Mouse (Mus musculus) mesoderm, embryonic 11.5 days (tissue): Measurements from ENCODE around the gene Hoxb9.

ENCODE experiments used
- DNase-seq: peaks from one replicate; pipeline ENCODE4 v3.0.0-alpha.2; 2012; ENCODE audit warnings: low read depth, low spot score

Hoxb9 gene

DNA sequence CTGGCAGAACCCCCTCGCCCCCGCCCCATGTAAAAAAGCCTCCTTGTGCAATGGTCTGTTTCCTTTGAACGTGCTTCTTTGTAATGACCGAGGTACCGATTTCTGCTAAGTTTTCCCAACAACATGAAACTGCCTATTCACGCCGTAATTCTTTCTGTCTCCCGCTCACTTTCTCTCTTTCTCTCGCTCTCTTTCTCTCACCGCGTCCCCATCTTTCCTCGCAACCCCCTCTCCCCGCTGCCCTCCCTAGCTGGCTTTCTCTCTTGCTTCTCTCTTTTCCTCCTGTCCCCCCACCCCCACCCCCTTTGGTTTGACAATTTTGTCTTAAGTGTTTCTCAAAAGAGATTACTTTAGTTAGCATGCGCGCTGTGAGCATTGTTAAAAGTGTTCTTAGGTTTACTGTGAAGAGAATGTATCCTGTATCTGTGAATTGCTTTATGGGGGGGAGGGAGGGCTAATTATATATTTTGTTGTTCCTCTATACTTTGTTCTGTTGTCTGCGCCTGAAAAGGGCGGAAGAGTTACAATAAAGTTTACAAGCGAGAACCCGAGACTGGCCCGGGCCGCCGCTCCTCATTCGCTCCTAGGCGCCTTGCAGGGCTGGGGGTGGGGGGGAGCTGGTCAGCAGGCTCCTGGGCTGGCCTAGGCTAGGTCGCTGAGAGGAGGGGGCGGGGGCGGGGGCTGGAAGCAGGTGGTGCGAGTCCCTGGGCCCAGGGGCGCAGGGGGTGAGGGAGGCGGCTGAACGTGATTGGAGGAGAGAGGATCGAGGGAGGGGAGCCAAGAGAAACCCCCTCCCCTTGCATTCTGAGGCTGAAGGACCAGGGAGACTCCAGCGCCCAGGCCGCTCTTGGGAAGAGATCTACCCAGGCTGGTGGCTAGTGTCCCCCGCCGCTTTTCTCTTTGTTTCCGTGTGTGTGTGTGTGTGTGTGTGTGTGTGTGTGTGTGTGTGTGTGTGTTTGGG is 13.8 kb downstream of the Hoxb9 start:
- DNase-seq, result peak; percentile 95

DNA sequence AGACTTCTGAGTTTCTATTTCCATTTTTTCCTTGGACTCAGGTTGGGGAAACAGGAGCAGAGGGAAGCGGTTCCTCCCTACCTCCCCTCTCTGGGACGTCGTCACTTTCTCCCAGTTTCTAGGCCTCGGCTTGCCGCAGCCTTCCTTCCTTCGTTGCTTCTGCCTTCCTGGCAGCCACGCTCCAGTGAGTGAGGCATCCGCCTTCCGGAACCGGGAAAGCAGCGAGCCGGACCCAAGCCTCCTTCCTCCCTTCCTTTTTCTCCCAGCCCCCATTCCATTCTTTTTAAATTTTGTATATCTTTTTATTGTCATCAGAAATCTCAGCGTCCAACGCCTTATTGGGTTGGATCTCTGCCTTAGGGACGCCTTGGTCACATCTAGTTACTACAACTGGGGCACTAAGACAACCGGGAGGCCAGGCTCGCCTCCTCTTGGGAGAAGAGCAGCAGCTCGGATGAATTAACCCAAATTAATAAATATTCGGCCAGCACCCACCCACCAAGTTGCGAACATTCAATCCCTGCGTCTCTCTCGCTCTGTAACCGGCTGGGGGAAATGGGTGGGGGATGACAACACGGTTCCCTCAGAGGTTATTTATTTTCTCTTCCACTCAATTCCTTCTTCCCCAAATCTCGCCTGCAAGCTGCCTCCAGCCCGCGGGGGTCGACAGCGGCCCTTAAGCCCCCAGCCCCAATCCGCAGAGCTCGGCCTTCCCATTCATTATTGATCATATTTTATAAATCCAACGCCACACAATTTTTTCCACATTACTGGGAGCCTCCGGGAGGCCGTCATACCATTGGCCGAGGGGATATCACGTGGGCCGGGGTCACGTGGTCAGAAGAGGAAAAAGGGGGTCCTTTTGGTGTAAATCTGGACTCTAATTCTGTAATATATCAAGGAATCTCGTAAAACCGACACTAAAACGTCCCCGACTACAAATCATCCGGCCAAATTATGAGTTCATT is 14.8 kb downstream of the Hoxb9 start, which contains the start of gene Hoxb7:
Hoxb7 (plus strand) TSS at position 853 of the 968 bp plus-strand sequence.
- DNase-seq, result peak; percentile 88

DNA sequence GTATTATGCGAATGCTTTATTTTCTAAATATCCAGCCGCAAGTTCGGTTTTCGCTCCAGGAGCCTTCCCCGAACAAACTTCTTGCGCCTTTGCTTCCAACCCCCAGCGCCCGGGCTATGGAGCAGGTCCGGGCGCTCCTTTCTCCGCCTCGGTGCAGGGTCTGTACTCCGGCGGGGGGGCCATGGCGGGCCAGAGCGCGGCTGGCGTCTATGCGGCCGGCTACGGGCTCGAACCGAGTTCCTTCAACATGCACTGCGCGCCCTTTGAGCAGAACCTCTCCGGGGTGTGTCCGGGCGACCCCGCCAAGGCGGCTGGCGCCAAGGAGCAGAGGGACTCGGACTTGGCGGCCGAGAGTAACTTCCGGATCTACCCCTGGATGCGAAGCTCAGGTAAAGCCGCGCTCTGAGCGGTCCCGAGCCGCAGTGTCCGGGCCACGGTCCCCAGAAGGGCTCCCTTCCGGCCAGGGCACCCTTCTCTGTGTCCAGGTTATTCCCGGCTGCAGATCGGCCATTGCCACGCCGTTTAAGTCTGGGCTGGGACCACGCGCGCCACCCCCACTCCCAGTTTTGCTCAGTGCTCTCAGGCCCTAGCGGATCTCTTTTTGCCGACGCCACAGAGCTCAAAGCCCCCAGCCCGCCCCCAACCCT is 15.6 kb downstream of the Hoxb9 start:
- no peak for DNase-seq

DNA sequence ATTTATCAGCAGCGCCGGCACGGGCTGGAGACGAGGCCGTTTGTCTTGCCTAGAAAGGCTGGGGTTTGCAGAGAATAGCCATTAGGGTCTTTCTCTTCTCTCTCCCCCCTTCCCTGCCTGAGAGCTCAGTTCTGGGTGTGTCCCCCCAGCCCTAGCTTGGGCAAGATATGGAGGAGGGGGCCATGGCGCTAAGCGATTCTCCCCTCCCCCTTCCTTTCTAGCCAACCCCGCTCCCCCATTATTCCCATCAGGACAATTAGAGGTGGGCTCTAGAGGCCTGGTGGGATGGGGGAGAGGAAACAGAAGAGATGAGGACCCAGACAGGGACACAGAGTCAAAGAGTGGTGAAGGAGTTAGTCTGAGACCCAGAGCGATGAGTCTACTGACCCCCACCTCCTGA is 16.2 kb downstream of the Hoxb9 start:
- DNase-seq, result no peak

DNA sequence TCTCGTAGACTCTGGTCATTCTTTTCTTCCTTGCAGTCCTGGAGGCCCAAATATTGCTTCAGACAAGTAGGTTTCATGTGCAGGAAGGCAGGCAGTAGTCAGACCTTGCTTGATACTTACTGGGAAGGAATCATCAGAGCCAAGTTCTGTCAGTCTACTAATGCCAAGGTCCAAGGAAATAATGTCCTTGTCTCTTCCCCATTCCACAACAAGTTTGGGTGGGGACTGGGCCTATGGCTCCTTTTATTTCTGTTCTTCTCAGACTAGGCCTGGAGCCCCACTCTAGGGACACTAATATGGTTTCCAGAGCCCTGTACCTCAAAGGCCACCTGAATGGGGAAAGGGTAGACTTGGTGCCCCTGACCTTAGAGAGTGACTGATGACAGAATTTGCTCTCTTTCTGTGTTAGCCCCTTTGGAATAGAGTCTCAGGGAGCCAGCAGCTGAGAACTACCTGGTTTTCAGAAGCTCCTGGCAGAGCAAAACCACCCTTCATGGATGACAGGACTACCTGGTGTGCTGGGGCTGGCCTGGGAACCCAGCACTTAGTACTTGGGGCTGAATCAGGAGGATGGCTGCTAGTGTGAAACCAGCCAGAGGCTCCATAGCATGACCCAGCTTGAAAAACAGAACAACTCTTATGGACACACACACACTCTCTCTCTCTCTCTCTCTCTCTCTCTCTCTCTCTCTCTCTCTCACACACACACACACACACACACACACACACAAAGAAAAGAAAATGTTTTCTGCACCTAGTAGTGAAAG is 17.4 kb downstream of the Hoxb9 start:
- DNase-seq, result no peak

DNA sequence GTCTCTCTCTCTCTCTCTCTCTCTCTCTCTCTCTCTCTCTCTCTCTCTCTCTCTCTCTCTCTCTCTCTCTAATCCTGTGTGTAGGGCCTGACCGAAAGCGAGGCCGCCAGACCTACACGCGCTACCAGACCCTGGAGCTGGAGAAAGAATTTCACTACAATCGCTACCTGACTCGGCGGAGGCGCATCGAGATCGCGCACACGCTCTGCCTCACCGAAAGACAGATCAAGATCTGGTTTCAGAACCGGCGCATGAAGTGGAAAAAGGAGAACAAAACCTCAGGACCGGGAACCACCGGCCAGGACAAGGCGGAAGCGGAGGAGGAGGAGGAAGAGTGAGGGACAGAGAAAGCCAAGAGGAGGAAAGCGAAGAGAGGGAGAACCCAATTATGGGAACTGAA is 18.0 kb downstream of the Hoxb9 start:
- DNase-seq, result no peak

DNA sequence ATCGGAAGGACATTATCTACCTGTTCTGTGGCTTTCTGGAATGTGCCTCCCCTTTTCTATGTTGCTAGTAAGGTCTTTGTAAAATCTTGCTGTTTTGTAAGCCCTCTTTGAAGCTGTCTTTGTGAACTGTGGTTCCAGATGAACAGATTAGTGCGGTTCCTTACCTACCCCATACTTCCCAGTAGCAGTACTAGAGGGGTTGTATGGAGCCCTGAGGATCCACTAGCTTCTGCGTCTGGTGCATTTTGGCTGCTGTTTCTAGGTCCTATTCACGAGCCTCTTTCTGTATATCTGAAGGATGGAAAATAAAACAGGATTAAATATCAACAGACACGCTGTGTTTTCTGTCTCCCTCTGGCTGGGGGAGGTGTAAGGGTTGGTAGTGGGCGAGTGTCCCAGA is 18.6 kb downstream of the Hoxb9 start:
- no peak for DNase-seq

DNA sequence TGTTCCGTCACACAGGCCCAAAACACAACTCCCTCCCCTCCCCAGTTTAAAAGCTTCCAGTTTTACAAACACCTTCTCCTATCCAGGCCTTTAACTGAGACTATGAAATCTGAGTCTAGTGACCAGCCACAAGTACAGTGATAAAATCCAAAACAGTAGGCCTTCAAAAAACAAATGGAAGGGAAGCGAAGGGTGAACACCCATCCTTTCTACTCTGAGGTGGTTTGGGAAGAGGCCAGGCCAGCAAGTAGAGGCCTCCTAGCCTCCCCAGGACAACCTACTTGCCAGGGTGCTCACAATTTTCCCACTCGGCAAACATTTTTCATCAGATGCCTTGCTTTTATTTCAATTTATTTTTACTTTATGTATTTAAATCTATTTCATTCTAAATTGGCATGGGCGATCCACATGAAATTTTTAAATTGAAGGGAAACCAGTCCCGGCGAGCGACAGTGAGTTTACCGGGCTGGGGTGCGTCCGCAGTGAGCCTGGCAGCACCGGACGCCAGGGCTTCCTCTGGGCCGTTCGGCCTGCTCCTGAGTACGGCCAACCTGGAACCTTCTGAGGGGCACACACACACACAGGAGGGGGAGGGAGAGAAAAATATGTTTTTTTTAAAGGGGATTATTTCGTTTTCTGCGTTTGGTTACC is 19.6 kb downstream of the Hoxb9 start:
- no peak for DNase-seq

DNA sequence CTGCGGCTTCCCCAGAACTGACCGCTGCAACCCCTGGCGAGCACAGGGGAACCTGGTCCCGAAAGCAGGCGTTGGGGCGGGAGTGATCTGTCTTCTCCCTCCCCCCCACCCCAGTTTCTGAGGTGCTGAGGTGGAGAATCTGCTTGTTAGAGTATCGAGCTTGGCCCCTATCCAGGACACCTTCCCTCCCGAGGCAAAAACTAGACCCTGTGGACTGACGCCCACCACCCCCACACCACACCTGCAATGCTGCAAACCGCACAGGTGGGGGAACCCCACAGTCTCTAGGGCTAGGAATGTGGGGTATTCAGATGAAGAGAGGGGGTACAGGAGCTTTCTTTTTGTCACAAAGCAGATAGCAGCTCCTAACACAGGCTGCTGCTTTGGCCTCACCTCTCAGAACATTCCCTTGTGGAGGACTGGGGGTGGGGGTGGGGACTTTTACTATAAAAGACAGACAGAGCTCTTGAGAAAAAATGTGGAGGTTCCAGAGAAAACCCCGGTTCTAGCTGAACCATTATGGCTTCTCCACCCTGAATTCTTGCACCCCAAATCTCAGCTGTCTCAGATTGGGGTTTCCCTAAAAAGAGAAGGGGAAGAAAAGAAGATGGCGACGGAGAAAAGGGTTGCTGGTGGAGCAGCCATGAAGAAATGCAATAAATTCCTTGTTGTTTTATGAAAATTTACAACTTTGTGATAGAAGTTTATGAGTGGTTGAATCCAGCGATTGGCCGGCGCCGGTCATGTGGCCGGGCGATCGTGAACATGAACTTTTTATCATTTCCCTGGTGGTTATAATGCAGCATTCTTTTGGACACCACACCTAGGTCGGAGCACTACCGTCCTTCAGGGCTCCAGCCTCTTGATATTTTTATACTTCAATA is 20.7 kb downstream of the Hoxb9 start, which contains the start of gene Hoxb6:
Hoxb6 (plus strand) TSS at position 796 of the 884 bp plus-strand sequence.
- peak; percentile 86 for DNase-seq

DNA sequence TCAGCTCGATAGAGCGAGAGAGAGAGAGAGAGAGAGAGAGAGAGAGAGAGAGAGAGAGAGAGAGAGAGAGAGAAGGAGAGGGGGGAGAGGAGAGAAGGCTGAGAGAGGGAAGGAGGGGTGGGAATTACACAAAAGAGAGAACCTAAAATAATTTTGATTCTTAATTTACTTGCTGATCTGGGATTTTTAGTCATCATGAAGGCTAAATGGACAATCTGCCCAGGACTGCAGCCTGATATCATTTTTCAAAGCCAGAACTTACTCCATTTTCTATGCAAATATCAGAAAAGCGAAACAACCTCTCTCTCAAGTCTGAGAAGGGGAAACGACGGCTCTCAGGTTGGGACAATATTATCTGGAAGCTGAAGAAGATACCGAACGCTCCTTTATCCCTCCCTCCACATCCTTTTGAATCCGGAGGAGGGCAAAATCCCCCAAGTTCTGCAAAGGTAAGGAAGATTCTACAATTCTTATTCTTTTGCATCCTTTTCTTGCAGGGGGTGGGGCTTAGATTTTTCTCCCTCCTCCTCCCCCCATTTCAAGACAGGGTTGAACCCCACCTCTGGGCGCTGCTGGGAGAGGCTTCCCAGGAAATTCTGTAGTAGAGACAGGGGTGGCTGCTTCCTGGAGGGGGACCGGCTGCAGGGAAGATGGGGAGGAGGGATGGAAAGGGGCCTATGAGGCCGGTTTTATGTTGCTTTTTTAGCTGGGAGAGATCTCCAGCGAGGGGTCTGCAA is 21.5 kb downstream of the Hoxb9 start:
- no peak for DNase-seq

DNA sequence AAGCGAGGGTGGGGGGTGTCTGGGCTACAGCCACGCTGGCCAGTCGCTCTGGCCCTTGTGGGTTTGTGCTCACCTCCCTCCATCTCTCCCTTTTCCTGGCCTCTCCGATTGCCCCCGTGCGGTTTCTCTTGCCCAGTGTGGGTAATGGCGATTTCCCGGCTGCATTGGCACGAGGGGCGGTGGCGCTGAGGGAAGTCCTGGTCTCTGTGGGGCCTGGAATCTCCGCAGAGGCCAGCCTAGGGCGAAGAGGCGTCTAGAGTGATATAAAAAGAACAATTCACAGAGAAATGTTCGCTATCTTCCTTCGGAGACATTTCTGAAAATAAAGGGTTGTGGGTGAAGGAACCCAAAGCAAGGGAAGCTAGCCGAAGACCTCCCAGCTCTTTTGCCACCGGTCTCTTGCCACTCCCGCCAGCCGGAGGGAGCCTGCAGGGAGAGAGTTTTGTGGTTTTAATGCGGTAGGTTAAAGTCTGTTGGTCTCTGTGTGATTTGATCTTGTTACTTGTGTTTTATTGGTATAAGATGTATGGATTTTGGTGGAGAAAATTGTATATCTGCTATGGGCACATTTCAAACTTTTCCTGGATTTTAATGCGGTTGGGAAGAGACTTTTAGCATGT is 22.2 kb downstream of the Hoxb9 start:
- DNase-seq, result no peak

DNA sequence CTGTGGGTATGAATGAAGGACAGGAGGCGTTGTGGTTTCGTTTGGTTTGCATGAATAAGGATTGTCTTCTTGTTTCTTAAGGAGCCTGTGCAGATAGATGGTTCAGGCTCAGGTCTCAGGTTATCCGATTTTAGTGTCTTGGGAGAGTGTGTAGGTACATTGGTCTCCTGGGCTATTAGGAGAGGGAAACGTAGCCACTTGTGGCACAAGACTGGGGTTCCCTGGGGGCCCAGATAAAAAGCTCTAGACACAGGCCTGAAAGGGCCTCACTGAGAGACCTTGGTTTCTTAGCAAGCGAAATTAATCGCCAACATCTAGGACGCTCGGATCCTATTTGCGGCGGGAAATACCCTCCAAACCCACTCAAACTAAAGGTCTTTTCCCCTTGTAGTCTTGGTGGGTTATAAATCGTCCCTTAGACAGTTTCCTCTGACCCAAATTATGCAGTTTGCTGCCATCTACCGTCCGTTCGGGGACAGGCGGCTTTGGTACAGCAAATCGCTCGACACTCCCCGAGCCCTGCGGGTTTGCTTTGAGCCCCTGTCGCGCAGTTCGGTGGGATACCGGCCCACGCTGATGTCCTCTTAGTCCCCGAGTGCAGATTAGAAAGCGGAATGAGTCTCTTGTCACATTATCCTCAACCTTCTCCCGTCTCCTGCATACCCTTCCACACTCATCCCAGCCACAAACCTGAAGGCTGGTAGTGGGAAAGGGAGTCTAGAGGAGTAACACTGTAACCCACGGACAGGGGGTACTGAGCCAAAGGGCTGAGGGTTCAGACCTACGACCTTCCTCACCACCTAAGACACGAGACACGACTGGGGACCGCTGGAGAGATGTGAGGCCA is 23.2 kb downstream of the Hoxb9 start:
- peak; percentile 95 for DNase-seq

DNA sequence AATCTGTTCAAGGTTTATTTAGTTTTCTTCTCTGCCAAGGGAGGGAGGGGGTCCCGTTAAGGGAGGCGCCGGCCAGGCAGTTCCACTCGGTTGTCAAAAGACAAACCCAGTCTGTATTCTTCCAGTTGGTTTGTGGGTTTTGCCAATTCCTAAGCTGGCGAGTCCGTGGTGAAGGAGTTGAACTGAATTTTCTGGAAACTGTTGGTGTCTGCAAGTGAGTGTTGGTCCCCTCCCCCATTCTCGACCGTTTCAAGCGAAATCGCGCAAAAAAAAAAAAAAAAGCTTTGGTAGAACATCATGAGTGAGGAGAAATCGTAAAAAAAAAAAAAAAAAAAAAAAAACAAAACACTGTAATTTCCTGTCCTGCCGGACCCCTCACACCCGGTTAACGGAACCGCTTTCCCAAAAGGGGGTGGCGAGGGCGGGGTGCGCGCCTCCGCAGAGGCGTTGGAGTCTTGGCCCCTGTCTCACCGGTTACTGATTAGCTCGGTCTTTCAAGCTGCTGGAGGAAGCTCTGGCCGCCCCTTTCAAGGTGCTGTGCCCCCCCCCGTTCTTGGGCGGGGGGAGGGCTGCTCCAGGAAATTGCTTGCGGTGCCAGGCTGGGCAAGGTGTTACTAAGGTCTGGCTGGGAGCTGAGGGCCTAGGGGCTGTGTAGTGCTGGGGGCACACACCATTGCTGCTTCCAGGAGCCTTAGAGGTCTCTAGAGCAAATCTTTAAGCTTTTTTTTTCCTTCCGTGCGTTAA is 24.0 kb downstream of the Hoxb9 start:
- no peak for DNase-seq

DNA sequence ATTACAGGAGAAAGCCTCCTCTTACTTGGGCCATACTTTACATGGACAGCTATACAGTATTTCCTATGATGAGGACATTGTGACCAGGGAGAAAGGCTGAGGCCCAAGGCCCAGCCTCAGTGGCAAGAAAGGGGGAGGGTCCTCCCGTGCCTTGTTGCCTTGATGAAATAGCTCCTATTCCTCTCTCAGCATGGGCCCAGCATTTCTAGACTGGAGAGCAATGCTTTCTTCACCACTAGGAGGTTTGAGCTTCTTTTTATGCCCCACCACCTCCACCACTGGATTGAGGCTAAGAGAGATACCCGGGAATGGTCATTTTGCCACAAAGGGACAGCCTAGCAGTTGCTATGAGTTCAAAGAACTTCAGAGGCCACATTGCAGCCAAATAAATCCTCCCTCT is 25.7 kb downstream of the Hoxb9 start:
- no peak for DNase-seq

DNA sequence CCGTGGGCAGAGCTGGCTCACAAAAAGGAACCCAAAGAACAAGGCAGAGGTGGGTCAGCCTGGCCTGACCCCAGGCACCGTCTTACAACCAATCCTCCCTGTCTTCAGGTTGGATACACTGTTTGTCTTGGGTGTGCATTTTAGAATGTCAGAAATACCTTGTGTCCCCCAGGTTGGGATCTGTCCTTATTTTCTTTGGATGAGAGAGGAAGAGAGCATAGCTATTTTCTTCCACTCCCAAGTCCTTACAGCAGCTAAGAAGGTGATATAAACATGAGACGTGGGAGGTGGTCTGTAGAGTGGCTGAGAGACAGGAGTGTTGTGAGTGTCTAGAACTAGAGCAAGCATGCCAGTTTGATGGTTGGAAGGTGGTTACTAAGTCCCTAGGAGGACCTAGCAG is 26.2 kb downstream of the Hoxb9 start:
- no peak for DNase-seq

DNA sequence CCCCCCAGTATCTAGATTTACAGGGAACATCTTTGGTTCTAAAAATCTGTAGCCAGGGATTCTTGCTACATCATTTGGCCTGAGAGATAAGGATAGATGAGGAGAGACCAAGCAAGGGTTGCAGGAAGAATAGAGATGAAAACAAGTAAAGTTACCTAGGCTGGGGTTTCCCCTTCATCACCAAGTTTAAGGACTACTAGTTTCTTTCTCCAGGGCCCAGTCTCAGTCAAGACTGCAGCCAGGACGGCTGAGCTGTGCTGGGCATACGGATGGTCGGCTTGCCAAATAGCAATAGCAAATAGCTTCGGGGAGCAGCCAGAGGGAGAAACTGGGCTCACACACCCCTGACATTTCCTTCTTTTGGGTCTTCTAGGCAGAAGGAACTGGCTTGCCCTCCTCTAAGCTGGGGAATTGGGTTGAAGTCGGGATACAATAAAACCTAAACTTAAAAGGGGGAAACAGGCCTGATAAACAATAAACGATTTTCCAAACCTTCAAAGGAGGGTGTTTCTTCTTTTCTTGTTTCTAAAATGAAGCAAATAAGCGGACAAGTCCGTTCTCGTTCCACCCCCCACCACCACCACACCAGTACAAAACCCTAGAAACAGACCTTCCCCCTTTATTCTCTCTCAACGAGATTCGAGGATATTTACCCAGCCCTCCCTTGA is 26.8 kb downstream of the Hoxb9 start:
- DNase-seq, result no peak
